Mouse (Mus musculus) layer of hippocampus, adult 6 months (tissue): ENCODE data around the gene Dmrtc2. TPM values are rescaled to one million over a fixed set of nuclear protein-coding genes. Genes with fewer than 3 reads are reported as not detected.

ENCODE experiments used
- long read RNA-seq, 2 experiments: library from polyadenylated mRNA; unstranded; transcript quantifications; one replicate each; pipeline ENCODE4 v2.0.0; 2019 to 2020
- polyA plus RNA-seq: library from polyadenylated mRNA; unstranded; fragments of <200 nt; fragmentation: Nextera tagmentation; gene quantifications from 2 replicates; pipeline ENCODE4 v1.2.3, GENCODE M21; 2021

Dmrtc2 gene
- polyA plus RNA-seq, result not detected in 2 replicates
- long read RNA-seq, experiment 1, result 0 reads
- long read RNA-seq, experiment 2, result 0 reads

GRCm38 (mm10) chr7:24869532-24870165 lies at the start of gene Dmrtc2, which contains the start of gene Lypd4:
Dmrtc2 (plus strand) TSS chr7:24870057.
Lypd4 (minus strand) TSS chr7:24869941.

GRCm38 (mm10) chr7:24861913-24862312 lies 7.9 kb upstream of the Dmrtc2 start, which contains the start of gene Gm9844:
Gm9844 (plus strand) TSS chr7:24862213.

GRCm38 (mm10) chr7:24883896-24884692 lies 14.2 kb downstream of the Dmrtc2 start, which contains the start of gene Rps19:
Rps19 (plus strand) TSS chr7:24884371.

DNA sequence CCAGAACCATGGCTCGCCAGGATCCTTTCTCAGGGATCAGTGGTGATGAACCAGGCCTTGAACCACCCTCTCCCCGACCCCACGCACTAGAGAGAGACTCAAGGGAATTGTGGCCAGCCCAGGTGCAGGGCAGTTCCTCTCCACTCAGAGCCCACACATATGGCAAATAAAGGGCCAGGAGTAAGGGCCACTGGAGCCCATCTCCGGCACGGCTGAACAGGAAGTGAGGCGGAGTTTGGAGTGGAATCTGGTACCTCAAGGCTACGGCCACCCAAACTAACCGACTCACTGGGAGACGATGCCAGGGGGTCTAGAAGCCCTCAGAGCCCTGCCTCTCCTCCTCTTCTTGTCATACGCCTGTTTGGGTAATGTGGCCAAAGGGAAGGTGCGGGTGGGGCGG lies 27.4 kb downstream of the Dmrtc2 start, which contains the start of gene Cd79a:
Cd79a (plus strand) TSS at position 158 of the 400 bp plus-strand sequence.

GRCm38 (mm10) chr7:24902630-24903443 lies 33.0 kb downstream of the Dmrtc2 start, which contains the start of gene Arhgef1:
Arhgef1 (plus strand) TSS chr7:24902912.

Other genes with a start within 250 kb of the Dmrtc2 start
- gene Lypd3, start 233.5 kb upstream of the Dmrtc2 start, polyA plus RNA-seq, result not detected in 2 replicates
- not detected in 2 replicates for gene Tex101, start 193.4 kb upstream of the Dmrtc2 start, polyA plus RNA-seq
- not detected in 2 replicates for gene BC049730, start 160.8 kb upstream of the Dmrtc2 start, polyA plus RNA-seq
- not detected in 2 replicates for gene Gm4763, start 143.1 kb upstream of the Dmrtc2 start, polyA plus RNA-seq
- 0.05 and 0.11 TPM in 2 replicates for gene Cd177, start 109.7 kb upstream of the Dmrtc2 start, polyA plus RNA-seq
- 0.18 TPM in 1 of 2 replicates, not detected in the other for gene Ceacam10, start 92.9 kb upstream of the Dmrtc2 start, polyA plus RNA-seq
- gene Gm9844, start 7.8 kb upstream of the Dmrtc2 start, polyA plus RNA-seq, result 3.4 and 3.5 TPM in 2 replicates
- not detected in 2 replicates for gene Lypd4, start 116 bp upstream of the Dmrtc2 start, polyA plus RNA-seq
- gene Rps19, start 14.3 kb downstream of the Dmrtc2 start, polyA plus RNA-seq, result 2,737 and 3,292 TPM in 2 replicates
- 0.21 TPM in 1 of 2 replicates, not detected in the other for gene Cd79a, start 27.3 kb downstream of the Dmrtc2 start, polyA plus RNA-seq
- 5.6 and 6.3 TPM in 2 replicates for gene Arhgef1, start 32.9 kb downstream of the Dmrtc2 start, polyA plus RNA-seq
- not detected in 2 replicates for gene Gm4881, start 74.4 kb downstream of the Dmrtc2 start, polyA plus RNA-seq
- 526 and 559 TPM in 2 replicates for gene Rabac1, start 102.7 kb downstream of the Dmrtc2 start, polyA plus RNA-seq
- gene Atp1a3, start 135.9 kb downstream of the Dmrtc2 start, polyA plus RNA-seq, result 1,296 and 1,449 TPM in 2 replicates
- 5.7 and 7.1 TPM in 2 replicates for gene Grik5, start 202.3 kb downstream of the Dmrtc2 start, polyA plus RNA-seq
- 24.9 TPM in 2 replicates for gene Zfp574, start 202.5 kb downstream of the Dmrtc2 start, polyA plus RNA-seq